Mouse (Mus musculus): ENCODE data around the gene Olfr574. TPM values are rescaled to one million over a fixed set of nuclear protein-coding genes. Genes with fewer than 3 reads are reported as not detected.
A peak's percentile ranks its signal among the peaks of the same experiment; 100 is the strongest.

Gene Olfr574
- not detected for total RNA-seq (2021)

DNA sequence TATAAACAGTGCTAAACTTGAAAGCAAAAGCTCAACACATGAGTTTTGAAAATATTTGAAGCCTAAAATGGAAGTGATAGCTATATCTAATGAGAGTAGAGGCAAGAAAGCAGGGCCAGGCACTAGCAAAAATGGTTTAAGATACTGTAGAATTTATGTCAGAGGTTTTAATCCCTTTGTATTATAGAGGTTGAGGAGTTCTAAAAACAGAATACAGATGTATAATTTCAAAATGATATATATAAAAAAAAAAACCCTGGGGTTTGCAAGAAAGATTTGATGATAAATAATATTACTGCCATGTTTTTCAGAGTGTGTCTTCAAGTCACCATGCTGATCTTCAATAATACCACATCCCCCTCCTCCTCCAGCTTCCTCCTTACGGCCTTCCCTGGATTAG lies at the start of gene Olfr574:
Gene Olfr574, plus strand, starts transcription at position 301 of the 400 bp plus-strand sequence.
- DNase-seq (ENCODE audit: extremely low spot score in 1 of 2, low spot score in 1 of 2), result no peak

- DNase-seq (ENCODE audit: extremely low spot score in 1 of 2, low spot score in 1 of 2), result no peak
These were observed 33.0 kb upstream of the Olfr574 start for GRCm38 (mm10) chr7:102915261-102915660.

DNA sequence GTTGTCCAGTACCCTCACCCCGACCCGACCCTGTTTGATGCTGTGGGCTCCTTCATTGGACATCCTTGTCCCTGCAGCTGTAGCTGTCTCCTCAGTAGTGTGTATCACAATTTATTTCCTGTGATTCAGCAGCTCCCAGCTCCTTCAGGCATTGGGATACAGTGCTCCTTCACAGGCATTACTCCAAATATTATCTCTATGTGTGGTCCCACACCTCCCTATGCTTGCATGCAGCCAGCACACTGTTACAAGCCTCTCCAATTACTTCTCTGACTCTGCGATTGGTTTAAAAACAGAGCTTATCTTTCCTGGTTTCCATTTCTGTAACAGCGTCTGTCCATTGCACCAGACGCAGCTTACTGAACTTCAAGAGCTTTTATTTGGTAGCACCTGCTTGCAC lies 31.9 kb upstream of the Olfr574 start:
- no peak for DNase-seq (ENCODE audit: extremely low spot score in 1 of 2, low spot score in 1 of 2)

DNA sequence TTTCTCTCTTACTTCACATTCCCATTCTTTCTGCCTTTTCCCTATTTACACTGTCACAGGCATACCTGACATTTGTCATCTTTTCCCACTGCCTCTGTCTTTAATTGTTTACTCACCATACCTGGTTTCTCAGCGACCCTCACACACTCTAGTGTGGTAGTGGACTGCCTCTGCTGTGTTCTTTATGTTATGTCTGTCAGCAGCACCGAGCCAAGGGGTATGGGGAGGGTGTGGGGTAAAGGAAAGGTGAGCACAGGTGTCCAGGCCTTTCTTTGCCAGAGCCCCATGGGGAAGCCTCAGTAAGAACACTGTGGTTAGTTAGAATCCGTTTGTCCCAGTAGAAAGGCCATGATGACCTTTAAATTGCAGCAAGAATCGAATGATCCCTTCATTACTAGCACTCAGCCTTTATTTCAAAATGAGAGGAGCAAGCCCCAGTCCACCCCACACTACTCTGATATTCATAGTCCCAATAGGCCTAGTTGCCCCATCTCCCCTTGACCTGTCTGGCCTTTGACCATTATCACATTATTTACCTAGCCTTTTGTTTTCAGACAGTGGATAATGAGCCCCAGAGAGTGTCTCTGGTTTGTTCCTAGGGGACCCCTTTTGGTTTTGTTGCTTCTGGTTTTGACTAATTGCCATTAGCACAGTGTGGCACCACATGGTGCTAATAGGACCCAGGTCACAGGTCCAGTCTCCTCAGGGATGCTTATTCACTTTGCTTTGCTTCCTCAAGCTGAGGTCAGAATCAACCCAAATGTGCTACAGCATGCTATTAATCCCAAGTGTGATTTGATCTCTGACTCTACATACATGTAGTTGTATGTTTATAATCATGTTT lies 31.0 kb upstream of the Olfr574 start, which contains the start of gene Olfr571:
Gene Olfr571, minus strand, starts transcription at position 505 of the 844 bp plus-strand sequence.
- DNase-seq (ENCODE audit: extremely low spot score in 1 of 2, low spot score in 1 of 2), result no peak

DNA sequence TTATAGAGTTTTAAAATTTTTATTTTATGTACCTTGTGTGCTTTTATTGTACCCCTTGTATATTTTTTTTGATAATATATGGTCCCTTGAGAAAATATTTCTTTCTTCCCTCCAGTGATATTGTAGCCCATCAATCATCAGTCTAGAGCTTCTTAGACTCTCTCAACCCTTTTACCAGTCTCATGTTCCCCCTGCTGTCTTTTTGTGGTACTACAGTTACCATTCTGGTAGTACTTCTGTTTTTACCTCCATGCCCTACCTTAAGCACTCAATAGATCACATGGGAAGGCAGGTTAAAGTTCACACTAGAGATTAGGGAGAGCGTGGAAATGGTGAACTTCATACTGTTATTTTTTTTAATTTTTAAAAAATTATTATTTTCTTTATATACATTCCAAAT lies 28.6 kb upstream of the Olfr574 start:
- DNase-seq (ENCODE audit: extremely low spot score in 1 of 2, low spot score in 1 of 2), result peak in 1 of 2 experiments; percentile 7

GRCm38 (mm10) chr7:102924109-102924508 lies 24.2 kb upstream of the Olfr574 start, which contains the start of gene Olfr572:
Gene Olfr572 (plus strand): TSS chr7:102924409.
- DNase-seq (ENCODE audit: extremely low spot score in 1 of 2, low spot score in 1 of 2), result no peak

GRCm38 (mm10) chr7:102927105-102927504 lies 21.2 kb upstream of the Olfr574 start:
- no peak for DNase-seq (ENCODE audit: extremely low spot score in 1 of 2, low spot score in 1 of 2)

DNA sequence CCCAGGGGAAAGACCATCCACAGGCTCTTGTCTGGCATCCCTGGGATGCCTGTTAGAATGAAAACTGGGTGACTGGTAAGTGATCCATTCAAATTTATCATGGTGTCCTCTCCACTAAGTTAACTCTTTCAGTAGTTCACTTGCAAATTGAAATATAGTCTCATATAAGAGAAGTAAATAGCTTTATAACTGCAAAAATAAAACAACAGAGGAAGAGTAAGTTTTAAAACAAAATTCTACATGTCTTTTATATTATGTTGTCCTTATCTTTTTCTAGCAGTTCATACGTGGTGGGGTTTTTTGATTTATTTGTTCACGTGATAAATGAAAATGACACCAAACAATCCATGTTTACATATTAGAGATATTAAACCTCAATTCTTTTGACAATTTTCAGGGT lies 5.8 kb upstream of the Olfr574 start, which contains the start of gene Olfr573-ps1:
Gene Olfr573-ps1, minus strand, starts transcription at position 101 of the 400 bp plus-strand sequence.
- no peak for DNase-seq (ENCODE audit: extremely low spot score in 1 of 2, low spot score in 1 of 2)

DNA sequence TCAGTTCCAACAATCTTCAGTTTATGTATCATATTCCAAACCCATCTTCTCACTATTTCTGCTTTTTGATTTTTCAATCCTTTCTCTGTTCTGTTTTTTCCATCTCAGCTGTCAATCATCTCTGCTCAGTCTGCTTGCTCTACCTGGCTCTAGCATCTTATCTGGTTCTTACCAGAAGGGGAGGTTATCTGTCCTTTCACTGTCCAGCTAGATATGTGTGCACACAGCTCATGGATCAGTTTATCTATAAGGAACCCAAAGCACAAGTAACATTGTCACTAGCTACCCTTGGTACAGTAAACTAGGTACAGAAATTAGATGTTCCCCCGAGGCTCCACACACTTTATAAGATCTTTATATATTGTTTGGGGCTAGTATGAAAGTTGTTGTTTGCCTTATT lies 4.8 kb upstream of the Olfr574 start:
- no peak for DNase-seq (ENCODE audit: extremely low spot score in 1 of 2, low spot score in 1 of 2)

- no peak for DNase-seq (ENCODE audit: extremely low spot score in 1 of 2, low spot score in 1 of 2)
These were observed 2.5 kb downstream of the Olfr574 start for GRCm38 (mm10) chr7:102950732-102951131.

- no peak for DNase-seq (ENCODE audit: extremely low spot score in 1 of 2, low spot score in 1 of 2)
These were observed 9.9 kb downstream of the Olfr574 start for GRCm38 (mm10) chr7:102958137-102958536.

GRCm38 (mm10) chr7:102958593-102958992 lies 10.3 kb downstream of the Olfr574 start, which contains the start of gene Olfr575:
Gene Olfr575 (minus strand): TSS chr7:102958775.
- DNase-seq (ENCODE audit: extremely low spot score in 1 of 2, low spot score in 1 of 2), result no peak

DNA sequence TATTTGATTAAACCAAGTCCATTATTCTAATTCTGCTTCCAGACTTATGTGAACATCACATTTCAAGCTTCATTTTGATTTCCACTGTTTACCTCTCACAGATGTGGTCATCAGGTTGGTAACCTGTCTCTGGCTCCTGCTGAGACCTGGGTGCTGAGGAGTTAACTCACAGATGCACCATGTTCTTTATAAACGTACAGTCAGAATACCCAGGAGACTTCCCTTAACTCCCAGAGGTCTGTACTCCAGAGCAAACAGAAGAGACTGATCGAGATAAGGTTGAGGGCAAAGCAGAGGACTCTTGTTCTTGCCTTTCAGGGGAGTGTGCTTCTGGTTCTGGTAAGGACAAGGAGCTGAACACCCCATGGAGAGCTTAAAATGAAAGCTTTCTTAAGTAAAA lies 14.1 kb downstream of the Olfr574 start, which contains the start of gene Olfr576:
Gene Olfr576, plus strand, starts transcription at position 301 of the 400 bp plus-strand sequence.
- DNase-seq (ENCODE audit: extremely low spot score in 1 of 2, low spot score in 1 of 2), result no peak

GRCm38 (mm10) chr7:102974399-102974798 lies 26.1 kb downstream of the Olfr574 start:
- DNase-seq (ENCODE audit: extremely low spot score in 1 of 2, low spot score in 1 of 2), result no peak

DNA sequence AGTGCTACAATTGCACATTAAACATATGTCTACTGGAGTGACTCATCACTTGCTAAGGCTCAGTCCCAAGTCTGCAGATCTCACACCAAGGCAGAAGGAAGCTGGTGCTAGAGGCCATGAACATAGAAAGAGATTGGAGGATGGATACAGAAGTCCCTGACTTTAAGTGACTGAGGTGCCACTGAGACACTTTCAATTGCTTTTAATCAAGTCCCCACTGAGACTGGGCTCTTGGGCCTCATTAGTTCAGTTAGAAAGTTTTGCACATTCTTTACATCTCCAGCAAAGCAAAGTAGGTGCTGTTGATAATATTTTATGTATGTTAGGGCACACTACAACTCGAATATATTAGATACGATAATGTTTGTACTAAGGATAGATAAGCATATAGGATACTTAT lies 27.6 kb downstream of the Olfr574 start, which contains the start of gene Olfr577:
Gene Olfr577, minus strand, starts transcription at position 101 of the 400 bp plus-strand sequence.
- no peak for DNase-seq (ENCODE audit: extremely low spot score in 1 of 2, low spot score in 1 of 2)

- no peak for DNase-seq (ENCODE audit: extremely low spot score in 1 of 2, low spot score in 1 of 2)
These were observed 41.0 kb downstream of the Olfr574 start, which contains the start of gene Olfr578 for GRCm38 (mm10) chr7:102989224-102989623. Gene Olfr578 (minus strand): TSS chr7:102989324.

Other genes starting within 250 kb of the Olfr574 start
- gene Olfr558, start 246.3 kb upstream of the Olfr574 start, total RNA-seq (2021), result under 1 TPM; 0.49 TPM
- not detected for gene Olfr33, start 229.4 kb upstream of the Olfr574 start, total RNA-seq (2021)
- gene Olfr559, start 221.0 kb upstream of the Olfr574 start, total RNA-seq (2021), result not detected
- gene Olfr560, start 189.1 kb upstream of the Olfr574 start, total RNA-seq (2021), result not detected
- under 1 TPM in 1 of 2 experiments, not detected in 1; 0.12 TPM for gene Olfr78, start 189.0 kb upstream of the Olfr574 start, total RNA-seq (2021)
- gene Olfr561, start 177.2 kb upstream of the Olfr574 start, total RNA-seq (2021), result not detected
- gene Olfr564, start 145.0 kb upstream of the Olfr574 start, total RNA-seq (2021), result not detected
- gene Olfr566, start 89.7 kb upstream of the Olfr574 start, total RNA-seq (2021), result not detected
- not detected for gene Olfr568, start 71.3 kb upstream of the Olfr574 start, total RNA-seq (2021)
- not detected for gene Olfr569, start 57.6 kb upstream of the Olfr574 start, total RNA-seq (2021)
- not detected for gene Olfr570, start 53.9 kb upstream of the Olfr574 start, total RNA-seq (2021)
- under 1 TPM in 1 of 2 experiments, not detected in 1; 0.05 TPM for gene Olfr571, start 30.9 kb upstream of the Olfr574 start, total RNA-seq (2021)
- not detected for gene Olfr572, start 24.1 kb upstream of the Olfr574 start, total RNA-seq (2021)
- gene Olfr573-ps1, start 5.9 kb upstream of the Olfr574 start, total RNA-seq (2021), result not detected
- gene Olfr575, start 10.3 kb downstream of the Olfr574 start, total RNA-seq (2021), result not detected
- gene Olfr576, start 14.2 kb downstream of the Olfr574 start, total RNA-seq (2021), result not detected
- gene Olfr577, start 27.5 kb downstream of the Olfr574 start, total RNA-seq (2021), result not detected
- not detected for gene Olfr578, start 40.9 kb downstream of the Olfr574 start, total RNA-seq (2021)
- not detected for gene Olfr582, start 89.6 kb downstream of the Olfr574 start, total RNA-seq (2021)
- not detected for gene Olfr583, start 102.8 kb downstream of the Olfr574 start, total RNA-seq (2021)
- gene Olfr584, start 133.4 kb downstream of the Olfr574 start, total RNA-seq (2021), result not detected
- not detected for gene Olfr585, start 149.3 kb downstream of the Olfr574 start, total RNA-seq (2021)
- not detected for gene Olfr586, start 177.2 kb downstream of the Olfr574 start, total RNA-seq (2021)
- gene Olfr588-ps1, start 192.4 kb downstream of the Olfr574 start, total RNA-seq (2021), result not detected
- gene Olfr589, start 207.9 kb downstream of the Olfr574 start, total RNA-seq (2021), result not detected
- gene Olfr591, start 229.9 kb downstream of the Olfr574 start, total RNA-seq (2021), result not detected
- not detected for gene Olfr592, start 236.3 kb downstream of the Olfr574 start, total RNA-seq (2021)

Measured in layer of hippocampus, postnatal 25 days (tissue).